Mouse (Mus musculus) liver, adult 2 months (tissue): ENCODE data around the gene Pde6c. TPM values are rescaled to one million over a fixed set of nuclear protein-coding genes. Genes with fewer than 3 reads are reported as not detected.

Experiments used
- DNase-seq: peaks from one replicate; pipeline ENCODE4 v3.0.0-alpha.2; 2011; ENCODE audit warnings: low read depth, low spot score; ENCODE audit errors: extremely low read depth
- H3K27ac ChIP-seq: fragments of 200-500 bp; replicated peaks from 2 replicates; pipeline ENCODE4 v1.5.1; 2012; ENCODE audit warnings: low read depth, mild to moderate bottlenecking, control low read depth, inconsistent platforms, low read length; ENCODE audit not compliant: insufficient read depth
- H3K27me3 ChIP-seq: fragments of 200-500 bp; 2 replicates; pipeline ENCODE4 v1.6.1; 2012; ENCODE audit warnings: mild to moderate bottlenecking, moderate library complexity, low read length, inconsistent platforms; ENCODE audit not compliant: control insufficient read depth, insufficient read depth
- H3K36me3 ChIP-seq: fragments of 200-500 bp; 2 replicates; pipeline ENCODE4 v1.6.1; 2012; ENCODE audit warnings: low read length, inconsistent platforms; ENCODE audit not compliant: control insufficient read depth, insufficient read depth
- H3K4me1 ChIP-seq: fragments of 200-500 bp; 2 replicates; pipeline ENCODE4 v1.6.1; 2011; ENCODE audit warnings: low read length; ENCODE audit not compliant: control insufficient read depth, insufficient read depth
- H3K4me3 ChIP-seq: fragments of 200-500 bp; 2 replicates; pipeline ENCODE4 v1.5.1; 2011; ENCODE audit warnings: low read depth, mild to moderate bottlenecking, control low read depth, low read length, moderate library complexity; ENCODE audit not compliant: insufficient read depth
- H3K79me2 ChIP-seq: fragments of 200-500 bp; 2 replicates; pipeline ENCODE4 v1.6.1; 2012; ENCODE audit warnings: inconsistent platforms, mild to moderate bottlenecking, low read length, moderate library complexity; ENCODE audit not compliant: control insufficient read depth, insufficient read depth
- H3K9ac ChIP-seq: fragments of 200-500 bp; 2 replicates; pipeline ENCODE4 v1.6.1; 2012; ENCODE audit warnings: low read depth, mild to moderate bottlenecking, control low read depth, inconsistent platforms, low read length
- CTCF ChIP-seq: fragments of 200-500 bp; IDR thresholded peaks from 2 replicates; pipeline ENCODE4 v1.5.1; 2011; ENCODE audit warnings: low read depth, low read length, control low read depth
- POLR2A ChIP-seq: fragments of 200-500 bp; IDR thresholded peaks from 2 replicates; pipeline ENCODE4 v1.6.1; 2011; ENCODE audit warnings: low read length, control low read depth; ENCODE audit not compliant: insufficient read depth; ENCODE audit errors: extremely low read depth
- WGBS: fragments of 180-500 bp; shearing (Covaris S2); methylation state at CpG from one replicate; pipeline ENCODE4 v1.1.7; 2018; 5-methylcytosine and 5-hydroxymethylcytosine counted together
- polyA plus RNA-seq: library from polyadenylated mRNA; depleted of rRNA; stranded (reverse); fragments of >200 nt; gene quantifications from 2 replicates; pipeline ENCODE4 v1.2.3, GENCODE M21; 2012
- total RNA-seq: library from RNA; depleted of rRNA; stranded (reverse); fragments of >200 nt; gene quantifications from 2 replicates; pipeline ENCODE4 v1.2.3, GENCODE M21; 2014

Pde6c gene
- total and polyA plus RNA-seq, 2 experiments = 0.09 to 2.1 TPM

DNA sequence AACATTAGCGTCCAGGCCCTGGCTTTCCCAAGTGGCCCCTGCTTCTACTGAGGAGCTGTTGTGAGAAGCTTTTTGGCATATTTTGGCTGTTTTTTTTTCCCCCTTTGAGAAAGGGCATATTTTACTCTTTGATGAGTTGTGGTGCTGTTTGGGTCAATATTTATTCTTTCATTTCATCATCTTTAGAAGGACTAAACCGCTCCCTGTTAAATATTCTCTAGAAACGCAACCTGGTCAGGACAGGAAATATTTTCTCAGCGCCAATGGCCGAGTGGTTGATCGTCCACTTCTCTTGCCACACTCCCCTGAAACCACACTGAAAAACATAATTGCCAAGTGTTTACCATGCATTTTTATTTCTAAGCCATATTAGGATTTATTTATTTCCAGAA, 7.4 kb upstream of the Pde6c start, which contains the start of gene Rbp4:
Gene Rbp4 (minus strand): TSS at position 63 of the 392 bp plus-strand sequence.
- H3K27ac ChIP-seq = peak within 1 kb of the TSS; percentile 99
- 14% methylated on average over 6 of the region's 6 CpGs for WGBS
- TF ChIP-seq CTCF = no peak
- no peak for TF ChIP-seq POLR2A

DNA sequence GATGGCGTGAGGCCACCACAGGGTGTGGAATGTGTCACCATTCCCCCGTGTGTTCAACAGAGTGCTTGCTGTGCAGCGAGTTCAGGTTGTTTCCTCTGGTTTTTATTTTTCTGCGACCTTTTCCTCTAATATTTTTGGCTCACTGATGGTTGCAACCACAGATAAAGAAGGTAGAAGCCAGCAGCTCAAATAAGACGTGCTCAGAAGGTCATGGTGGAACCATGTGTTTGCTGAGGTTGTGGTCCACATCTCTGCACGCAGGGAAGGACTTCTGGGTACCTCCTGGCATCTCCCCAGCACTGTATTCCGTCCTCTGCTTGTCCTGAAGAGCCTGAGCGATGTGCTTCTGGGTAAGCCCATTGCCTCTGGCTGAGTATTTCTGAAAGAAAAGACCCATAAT, 5.9 kb upstream of the Pde6c start:
- H3K27me3 ChIP-seq = no peaks in the 10 kb centered on the region
- H3K4me3 ChIP-seq = no peak overlapping the region
- peaks cover 21% of the 10 kb centered on the region for H3K36me3 ChIP-seq
- H3K79me2 ChIP-seq = peaks cover 7% of the 10 kb centered on the region; the same call in 1 of the 2 replicates
- peak; percentile 73 for DNase-seq
- no peak overlapping the region for H3K9ac ChIP-seq
- H3K27ac ChIP-seq = peak overlapping the region; percentile 47
- WGBS = 26% methylated on average over 8 of the region's 8 CpGs
- TF ChIP-seq CTCF (no peak), POLR2A (no peak)
- H3K4me1 ChIP-seq = peaks cover 10% of the 10 kb centered on the region

More for the DNA sequence above, 7.4 kb upstream of the Pde6c start, which contains the start of gene Rbp4:
- no peaks in the 10 kb centered on the region for H3K27me3 ChIP-seq
- peak within 1 kb of the TSS; percentile 92 for H3K4me3 ChIP-seq
- peaks cover 27% of the 10 kb centered on the region for H3K36me3 ChIP-seq
- DNase-seq = peak; percentile 98
- H3K9ac ChIP-seq = peak within 1 kb of the TSS; percentile 94
- H3K79me2 ChIP-seq = peaks cover 7% of the 10 kb centered on the region; the same call in 1 of the 2 replicates
- peaks cover 10% of the 10 kb centered on the region for H3K4me1 ChIP-seq

DNA sequence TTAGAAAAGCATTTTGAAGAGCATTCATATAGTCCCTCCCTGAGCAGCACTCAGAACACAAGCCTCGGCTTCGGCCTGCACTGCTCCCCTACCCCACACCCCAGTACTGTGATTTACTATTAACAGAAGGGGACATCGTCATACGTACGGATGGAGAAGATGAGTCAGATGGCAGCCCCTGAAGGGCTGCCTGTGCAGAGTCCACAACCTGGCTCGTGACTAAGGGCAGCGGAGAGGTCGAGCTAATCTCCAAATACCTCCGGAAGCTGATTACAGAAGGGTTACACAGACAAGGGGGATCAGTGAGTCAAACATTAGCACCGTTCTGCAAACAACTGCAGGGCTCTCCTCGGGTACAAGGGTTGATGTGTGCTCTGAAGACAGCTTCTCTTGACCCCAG, 1.4 kb downstream of the Pde6c start:
- Histone ChIP-seq H3K27ac (no peak overlapping the region), H3K4me3 (no peak overlapping the region), H3K9ac (no peak overlapping the region), H3K27me3 (no peaks in the 10 kb centered on the region), H3K36me3 (no peaks in the 10 kb centered on the region), H3K4me1 (peaks cover 10% of the 10 kb centered on the region), H3K79me2 (no peaks in the 10 kb centered on the region)
- peak; percentile 67 for DNase-seq
- TF ChIP-seq POLR2A (no peak), CTCF (no peak)
- WGBS = 12% methylated on average over 11 of the region's 11 CpGs

DNA sequence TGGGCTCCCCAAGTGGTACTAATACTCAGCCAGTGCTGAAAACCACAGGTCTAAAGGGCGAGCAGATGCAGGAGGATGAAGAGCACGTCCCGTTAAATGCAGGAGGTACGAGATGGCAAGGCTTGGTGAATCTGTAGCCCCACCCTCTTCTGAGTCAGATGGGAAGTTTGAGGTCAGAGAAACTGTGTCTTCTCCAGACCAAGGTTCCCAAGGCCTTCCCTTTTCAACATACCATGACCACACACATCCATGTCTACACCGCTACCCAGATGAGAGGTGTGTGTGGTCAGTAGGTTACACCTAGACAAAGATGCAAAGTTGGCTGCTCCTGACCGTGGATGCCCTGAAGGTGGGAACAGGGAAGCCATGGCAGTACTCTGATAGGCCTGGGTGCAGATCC, 2.2 kb downstream of the Pde6c start:
- H3K4me1 ChIP-seq = peaks cover 10% of the 10 kb centered on the region
- no peak for TF ChIP-seq POLR2A
- TF ChIP-seq CTCF = no peak
- H3K79me2 ChIP-seq = no peaks in the 10 kb centered on the region
- 51% methylated on average over 6 of the region's 6 CpGs for WGBS
- DNase-seq = no peak
- H3K27me3 ChIP-seq = no peaks in the 10 kb centered on the region
- H3K36me3 ChIP-seq = no peaks in the 10 kb centered on the region
- H3K27ac ChIP-seq = no peak overlapping the region
- no peak overlapping the region for H3K9ac ChIP-seq
- H3K4me3 ChIP-seq = no peak overlapping the region

DNA sequence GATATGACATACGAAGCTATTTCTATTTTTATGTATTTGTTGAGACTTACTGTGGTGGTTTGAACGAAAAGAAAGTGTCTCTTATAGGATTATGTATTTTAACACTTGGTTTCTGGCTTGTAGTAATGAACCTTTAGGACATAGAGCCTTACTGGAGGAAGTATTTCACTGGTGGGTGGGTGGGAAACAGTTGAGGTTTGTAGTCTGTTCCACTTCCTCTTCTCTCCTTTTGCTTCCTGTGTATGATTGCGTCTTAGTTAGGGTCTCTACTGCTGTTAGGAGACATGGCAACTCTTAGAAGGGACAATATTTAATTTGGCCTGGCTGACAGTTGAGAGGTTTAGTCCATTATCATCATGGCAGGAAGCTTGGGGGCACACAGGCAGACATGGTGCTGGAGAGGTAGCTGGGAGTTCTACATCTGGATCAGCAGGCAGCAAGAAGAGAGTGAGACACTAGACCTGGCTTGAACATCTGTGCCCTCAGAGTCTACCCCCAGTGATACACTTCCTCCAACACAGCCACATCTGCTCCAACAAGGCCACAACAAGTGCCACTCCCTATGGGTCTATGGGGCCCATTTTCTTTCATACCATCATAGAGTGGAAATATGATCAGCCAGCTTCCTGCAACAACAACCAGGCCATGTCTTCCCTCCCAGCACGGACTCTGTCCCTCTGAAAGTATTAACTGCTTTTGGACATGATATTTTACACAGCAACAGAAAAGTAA, 11.1 kb downstream of the Pde6c start:
- no peak for DNase-seq
- Histone ChIP-seq H3K4me3 (no peak overlapping the region), H3K4me1 (no peaks in the 10 kb centered on the region), H3K27me3 (no peaks in the 10 kb centered on the region), H3K36me3 (no peaks in the 10 kb centered on the region), H3K9ac (no peak overlapping the region), H3K79me2 (no peaks in the 10 kb centered on the region), H3K27ac (no peak overlapping the region)
- 79% methylated on average over 4 of the region's 4 CpGs for WGBS
- TF ChIP-seq CTCF (no peak), POLR2A (no peak)

DNA sequence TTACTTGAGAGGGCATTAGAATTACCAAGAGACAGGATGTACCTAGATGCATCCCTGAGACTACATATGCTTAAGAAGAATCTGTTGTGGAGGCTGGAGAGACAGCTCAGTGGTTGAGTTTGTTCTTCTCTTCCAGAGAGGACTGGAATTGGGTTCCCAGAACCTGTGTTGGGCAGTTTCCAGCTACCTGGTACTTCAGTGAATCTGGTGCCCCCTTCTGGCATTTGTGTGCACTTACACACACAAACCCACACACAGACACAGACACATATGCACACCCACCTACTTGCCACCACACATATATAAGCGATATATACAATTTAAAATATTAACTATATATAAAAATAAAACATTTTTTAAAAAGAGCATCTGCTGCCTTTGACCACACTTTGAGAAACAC, 23.7 kb downstream of the Pde6c start:
- peak; percentile 16; the same call in 1 of the 2 replicates for TF ChIP-seq CTCF
- no peak for TF ChIP-seq POLR2A
- Histone ChIP-seq H3K4me3 (no peak overlapping the region), H3K27ac (no peak overlapping the region), H3K79me2 (no peaks in the 10 kb centered on the region), H3K4me1 (no peaks in the 10 kb centered on the region), H3K27me3 (no peaks in the 10 kb centered on the region), H3K9ac (no peak overlapping the region), H3K36me3 (no peaks in the 10 kb centered on the region)
- DNase-seq = peak; percentile 40
- WGBS = 98% methylated on average over 1 of the region's 1 CpGs
